ENCODE assay signal across 26 mouse cellular contexts in the genomic region with DNA sequence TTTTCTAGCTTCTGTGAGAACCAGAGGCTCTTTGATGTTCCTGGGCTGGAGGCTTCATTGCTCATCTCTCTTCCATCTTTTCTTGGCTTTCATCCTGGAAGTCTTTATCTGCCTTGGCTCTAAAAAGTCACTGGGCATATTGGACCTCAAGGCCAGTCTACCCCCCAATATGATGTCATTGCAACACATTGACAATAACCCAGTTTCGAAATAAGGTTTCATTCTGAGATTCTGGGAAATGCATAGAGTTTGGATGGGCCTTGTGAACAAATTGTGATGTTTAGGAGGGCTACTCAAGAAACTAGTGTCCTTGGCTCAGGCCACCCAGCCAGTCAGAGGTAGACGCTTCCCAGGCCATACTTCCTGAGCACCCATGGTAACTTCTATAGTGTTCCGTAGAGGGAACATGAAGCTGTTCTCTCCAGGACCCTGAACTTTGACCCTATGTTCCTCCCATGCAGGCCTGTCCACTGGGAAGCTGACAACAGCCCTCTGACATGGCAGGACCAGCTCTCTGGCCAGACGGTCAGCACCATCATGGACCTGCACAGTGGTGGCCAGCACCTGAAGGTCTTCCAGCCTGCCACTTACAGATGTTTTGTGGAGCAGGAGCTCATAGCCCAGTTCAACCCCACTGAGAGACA. TPM values are rescaled to one million over a fixed set of nuclear protein-coding genes. Genes with fewer than 3 reads are reported as not detected.
"Had no signal": no experiment of that assay in that cellular context is flagged by ENCODE, and none has a peak within 500 bp of the region (broad histone marks: within the 10 kb centered on the region; RNA-seq: fewer than 3 reads in every experiment).

No protein-coding gene starts in this region.

- H3K27ac ChIP-seq: intestine, embryonic 15.5 days; kidney, embryonic 15.5 days; limb, embryonic 12.5 days; limb, embryonic 15.5 days; liver, embryonic 15.5 days; macrophage; midbrain, embryonic 12.5 days; neural tube, embryonic 13.5 days; stomach, embryonic 15.5 days had no signal

- H3K9ac ChIP-seq: intestine, embryonic 15.5 days; kidney, embryonic 15.5 days; limb, embryonic 12.5 days; limb, embryonic 15.5 days; liver, embryonic 15.5 days; lung, embryonic 14.5 days; midbrain, embryonic 12.5 days; neural tube, embryonic 13.5 days; stomach, embryonic 15.5 days had no signal

- ATAC-seq: intestine, embryonic 15.5 days; lung, postnatal 0 days; midbrain, embryonic 16.5 days had no signal

- H3K36me3 ChIP-seq: intestine, embryonic 15.5 days; kidney, embryonic 15.5 days; limb, embryonic 12.5 days; limb, embryonic 15.5 days; liver, embryonic 15.5 days; midbrain, embryonic 12.5 days; neural tube, embryonic 13.5 days; stomach, embryonic 15.5 days had no signal

- DNase-seq: kidney, adult 11 months; kidney, adult 8-10 months; kidney, postnatal 10 days; kidney, postnatal 36 days; left cerebral cortex, postnatal 4 days; lung, embryonic 14.5 days; right cerebral cortex, adult 18-20 months; right cerebral cortex, postnatal 14 days; right cerebral cortex, postnatal 4 days; thymus, postnatal 25 days had no signal

- H3K4me1 ChIP-seq: intestine, embryonic 15.5 days; kidney, embryonic 15.5 days; limb, embryonic 12.5 days; liver, embryonic 15.5 days; midbrain, embryonic 12.5 days; neural tube, embryonic 13.5 days; stomach, embryonic 15.5 days had no signal

- H3K4me3 ChIP-seq: intestine, embryonic 15.5 days; kidney, embryonic 15.5 days; limb, embryonic 12.5 days; limb, embryonic 15.5 days; liver, embryonic 15.5 days; midbrain, embryonic 12.5 days; myocyte; neural tube, embryonic 13.5 days; stomach, embryonic 15.5 days had no signal

- H3K9me3 ChIP-seq: intestine, embryonic 15.5 days; kidney, embryonic 15.5 days; limb, embryonic 12.5 days; limb, embryonic 15.5 days; liver, embryonic 15.5 days; midbrain, embryonic 12.5 days; neural tube, embryonic 13.5 days; stomach, embryonic 15.5 days had no signal

- H3K27me3 ChIP-seq: intestine, embryonic 15.5 days; kidney, embryonic 15.5 days; limb, embryonic 12.5 days; limb, embryonic 15.5 days; liver, embryonic 15.5 days; midbrain, embryonic 12.5 days; neural tube, embryonic 13.5 days; stomach, embryonic 15.5 days had no signal

- H3K4me2 ChIP-seq: intestine, embryonic 15.5 days; kidney, embryonic 15.5 days; limb, embryonic 12.5 days; limb, embryonic 15.5 days; liver, embryonic 15.5 days; lung, embryonic 14.5 days; midbrain, embryonic 12.5 days; neural tube, embryonic 13.5 days; stomach, embryonic 15.5 days had no signal

RNA-seq across cellular contexts. Expression of gene Fam187b, which starts 15.1 kb away (rescaled TPM):
- total RNA-seq: monocyte, adult 5-6 weeks had no signal
- polyA plus RNA-seq: myocyte had no signal

RNA-seq across cellular contexts. Expression of gene Hamp, which starts 44.8 kb away (rescaled TPM):
- total RNA-seq: layer of hippocampus, postnatal 14 days; left cerebral cortex, postnatal 14 days; left cerebral cortex, postnatal 4 days; monocyte, adult 5-6 weeks; neutrophil, adult 5-6 weeks had no signal
- polyA plus RNA-seq: kidney, embryonic 15.5 days; limb, embryonic 12.5 days; limb, embryonic 15.5 days; lung, embryonic 14.5 days; lung, postnatal 0 days; macrophage; midbrain, embryonic 12.5 days; midbrain, embryonic 16.5 days; myocyte; neural tube, embryonic 13.5 days had no signal
